Mouse (Mus musculus) kidney, embryonic 16.5 days (tissue): ENCODE measurements around the gene Lta. TPM values are rescaled to one million over a fixed set of nuclear protein-coding genes. Genes with fewer than 3 reads are reported as not detected.

Experiments used
- ATAC-seq: fragments of 200-750 bp; cut with Nextera tagmentation; 2 replicates; pipeline ENCODE4 v1.8.0; 2017; ENCODE audit warnings: moderate TSS enrichment; ENCODE audit not compliant: low FRiP score, low TSS enrichment
- H3K27ac ChIP-seq: fragments of 300-500 bp; sonication (generic); 2 replicates; pipeline ENCODE4 v1.5.1; 2014; ENCODE audit warnings: low read length
- H3K27me3 ChIP-seq: fragments of 300-500 bp; sonication (generic); 2 replicates; pipeline ENCODE4 v1.6.1; 2014; ENCODE audit warnings: low read length, control low read depth, mixed read lengths; ENCODE audit not compliant: insufficient read depth
- H3K36me3 ChIP-seq: fragments of 300-500 bp; sonication (generic); 2 replicates; pipeline ENCODE4 v1.6.1; 2014; ENCODE audit warnings: low read length, control low read depth, mixed read lengths; ENCODE audit not compliant: insufficient read depth
- H3K4me1 ChIP-seq: fragments of 300-500 bp; sonication (generic); 2 replicates; pipeline ENCODE4 v1.6.1; 2014; ENCODE audit warnings: low read length, control low read depth, mixed read lengths; ENCODE audit not compliant: insufficient read depth
- H3K4me2 ChIP-seq: fragments of 300-500 bp; sonication (generic); replicated peaks from 2 replicates; pipeline ENCODE4 v1.6.1; 2014; ENCODE audit warnings: low read depth, low read length
- H3K4me3 ChIP-seq: fragments of 300-500 bp; sonication (generic); 2 replicates; pipeline ENCODE4 v1.5.1; 2014; ENCODE audit warnings: mild to moderate bottlenecking, low read length
- H3K9ac ChIP-seq: fragments of 300-500 bp; sonication (generic); replicated peaks from 2 replicates; pipeline ENCODE4 v1.6.1; 2014; ENCODE audit warnings: low read length
- H3K9me3 ChIP-seq: fragments of 300-500 bp; sonication (generic); 2 replicates; pipeline ENCODE4 v1.6.1; 2016; ENCODE audit warnings: low read length, control low read depth
- WGBS: fragments of 180-500 bp; shearing (Covaris S2); extraction: QIAGEN DNeasy Blood & Tissue Kit; methylation state at CpG from one replicate; pipeline ENCODE4 v1.1.7; 2014; 5-methylcytosine and 5-hydroxymethylcytosine counted together
- polyA plus RNA-seq: library from polyadenylated mRNA; unstranded; fragments of >200 nt; fragmentation: Nextera tagmentation; extraction: Ambion mirVana; gene quantifications from 2 replicates; pipeline ENCODE4 v1.2.1, GENCODE M21; 2015

The Lta gene
- polyA plus RNA-seq, 1 experiment from 2014 or later: not detected

DNA sequence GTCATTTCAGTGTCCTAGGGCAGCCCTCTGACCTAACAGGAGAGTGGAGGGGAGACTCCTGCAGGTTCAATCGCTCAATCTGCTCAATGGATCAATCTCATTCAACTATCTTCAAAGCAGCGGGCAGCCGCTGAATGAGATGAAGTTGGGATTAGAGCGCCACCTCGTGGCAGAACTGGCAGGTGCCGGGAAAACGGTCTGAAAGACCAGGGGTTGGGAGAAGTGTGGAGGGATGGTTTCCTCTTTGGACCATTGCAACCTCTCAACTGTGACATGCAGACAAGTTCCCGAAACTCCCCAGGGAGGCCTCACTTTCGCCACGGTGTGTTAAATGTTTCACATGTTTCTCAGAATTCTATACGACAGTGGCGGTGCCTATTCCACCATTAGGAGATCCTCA is 26.9 kb upstream of the Lta start:
- WGBS: 9% methylated on average over 12 of the region's 12 CpGs

DNA sequence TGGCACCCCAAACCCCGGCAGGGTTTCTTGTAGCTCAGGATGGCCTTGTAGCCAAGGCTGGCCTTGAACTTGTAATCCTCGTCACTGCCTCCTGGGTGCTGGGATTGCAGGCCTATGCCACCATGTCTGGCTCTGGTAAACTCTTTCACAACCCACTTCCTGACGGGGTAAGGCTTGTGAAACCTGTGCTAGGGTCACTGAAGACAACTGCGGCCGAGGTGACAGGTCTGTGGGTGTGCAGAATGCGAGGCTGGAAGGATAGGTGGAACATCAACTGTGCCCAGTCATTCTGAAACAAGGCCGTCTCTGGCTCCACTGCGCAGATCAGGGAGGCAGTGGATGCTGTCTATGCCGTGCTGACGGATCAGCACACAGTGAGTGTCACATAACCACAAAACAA is 25.9 kb upstream of the Lta start:
- no peak overlapping the region for H3K27ac ChIP-seq
- ATAC-seq: no peak
- no peaks in the 10 kb centered on the region for H3K9me3 ChIP-seq
- peaks cover 37% of the 10 kb centered on the region for H3K4me1 ChIP-seq
- H3K27me3 ChIP-seq: no peaks in the 10 kb centered on the region
- no peak overlapping the region for H3K4me2 ChIP-seq
- H3K9ac ChIP-seq: no peak overlapping the region
- WGBS: 90% methylated on average over 10 of the region's 10 CpGs
- no peak overlapping the region for H3K4me3 ChIP-seq
- H3K36me3 ChIP-seq: peaks cover 16% of the 10 kb centered on the region

More for the DNA sequence above, 26.9 kb upstream of the Lta start:
- Histone ChIP-seq H3K36me3 (peaks cover 16% of the 10 kb centered on the region), H3K4me1 (peaks cover 40% of the 10 kb centered on the region), H3K9me3 (no peaks in the 10 kb centered on the region), H3K27me3 (no peaks in the 10 kb centered on the region), H3K9ac (no peak overlapping the region), H3K4me2 (peak overlapping the region; percentile 23; the same call in 1 of the 2 replicates), H3K27ac (peak overlapping the region; percentile 70; the same call in 1 of the 2 replicates), H3K4me3 (no peak overlapping the region)
- ATAC-seq: no peak

DNA sequence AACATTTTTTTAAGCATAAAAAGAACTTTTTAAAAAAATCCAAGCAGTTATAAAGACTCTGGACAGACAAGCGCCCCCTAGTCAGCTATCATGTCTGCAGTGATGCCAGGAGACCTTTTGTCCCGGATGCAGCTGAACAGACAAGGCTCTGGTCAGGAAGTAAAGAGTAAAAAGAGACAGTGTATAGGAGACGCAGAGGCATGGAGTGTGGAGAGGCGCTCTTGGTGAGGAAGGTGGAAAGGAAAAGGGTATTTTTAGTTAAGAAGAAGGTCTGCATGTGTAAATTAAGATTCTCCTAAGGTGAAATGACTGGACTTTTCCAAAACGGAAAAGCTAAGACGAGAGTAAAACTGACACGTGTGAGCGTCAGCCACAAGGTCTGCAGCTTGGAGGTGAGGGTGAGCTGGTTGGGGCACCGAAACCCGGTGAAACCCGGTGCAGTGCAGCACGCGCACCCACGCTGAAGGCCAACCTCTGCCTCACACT is 21.5 kb upstream of the Lta start:
- Histone ChIP-seq H3K9ac (no peak overlapping the region), H3K4me2 (no peak overlapping the region), H3K27me3 (no peaks in the 10 kb centered on the region), H3K27ac (peak overlapping the region; percentile 11; the same call in 1 of the 2 replicates), H3K4me3 (no peak overlapping the region), H3K36me3 (peaks cover 19% of the 10 kb centered on the region), H3K9me3 (no peaks in the 10 kb centered on the region), H3K4me1 (peaks cover 6% of the 10 kb centered on the region; the same call in 1 of the 2 replicates)
- WGBS: 82% methylated on average over 14 of the region's 14 CpGs
- ATAC-seq: no peak

DNA sequence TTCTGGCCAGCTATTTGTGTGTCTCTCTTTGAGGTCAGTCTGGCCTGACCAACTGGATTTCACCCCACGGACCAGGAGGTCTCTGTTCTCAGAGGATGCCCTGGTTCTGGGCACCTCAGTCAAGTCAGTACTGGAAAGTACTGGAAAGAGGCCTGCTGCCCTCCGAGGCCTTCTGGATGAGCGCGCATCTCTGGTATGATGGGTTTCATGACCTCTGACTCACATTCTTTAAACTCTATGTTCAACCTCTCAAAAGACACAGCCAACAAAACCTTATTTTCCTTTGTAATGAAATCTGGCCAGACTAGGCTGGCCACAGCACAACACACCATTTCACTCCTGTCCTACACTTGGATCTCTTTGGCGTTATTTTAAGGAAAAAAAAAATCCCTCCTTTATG is 20.3 kb upstream of the Lta start:
- 91% methylated on average over 5 of the region's 5 CpGs for WGBS
- H3K36me3 ChIP-seq: peaks cover 19% of the 10 kb centered on the region

DNA sequence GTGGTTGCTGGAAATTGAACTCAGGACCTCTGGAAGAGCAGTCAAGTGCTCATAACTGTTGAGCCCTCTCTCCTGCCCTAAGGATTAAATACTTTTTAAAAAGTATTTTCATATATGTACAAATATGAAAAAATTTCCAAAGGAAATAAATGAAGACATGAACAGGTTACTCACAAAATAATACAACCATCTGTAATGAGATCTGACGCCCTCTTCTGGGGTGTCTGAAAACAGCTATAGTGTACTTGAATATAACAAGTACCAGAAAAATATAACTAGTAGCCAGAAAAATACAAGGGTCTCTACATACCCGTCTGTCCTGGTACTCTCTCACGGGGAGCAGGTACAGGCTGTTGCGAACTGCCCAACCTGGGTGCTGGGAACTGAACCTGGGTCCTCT is 19.5 kb upstream of the Lta start:
- ATAC-seq: no peak
- whole genome bisulfite sequencing: 89% methylated on average over 4 of the region's 4 CpGs
- Histone ChIP-seq H3K4me3 (no peak overlapping the region), H3K27me3 (no peaks in the 10 kb centered on the region), H3K9ac (no peak overlapping the region), H3K36me3 (peaks cover 22% of the 10 kb centered on the region), H3K27ac (no peak overlapping the region), H3K9me3 (no peaks in the 10 kb centered on the region), H3K4me2 (no peak overlapping the region), H3K4me1 (peaks cover 9% of the 10 kb centered on the region)

More for the DNA sequence above, 20.3 kb upstream of the Lta start:
- no peak overlapping the region for H3K9ac ChIP-seq
- H3K27me3 ChIP-seq: no peaks in the 10 kb centered on the region
- H3K4me1 ChIP-seq: 0 out of 2 replicates have a peak, but pooled peaks cover 5% of the 10 kb centered on the region
- no peak overlapping the region for H3K4me2 ChIP-seq
- H3K9me3 ChIP-seq: no peaks in the 10 kb centered on the region
- no peak overlapping the region for H3K27ac ChIP-seq
- no peak for ATAC-seq
- H3K4me3 ChIP-seq: no peak overlapping the region

DNA sequence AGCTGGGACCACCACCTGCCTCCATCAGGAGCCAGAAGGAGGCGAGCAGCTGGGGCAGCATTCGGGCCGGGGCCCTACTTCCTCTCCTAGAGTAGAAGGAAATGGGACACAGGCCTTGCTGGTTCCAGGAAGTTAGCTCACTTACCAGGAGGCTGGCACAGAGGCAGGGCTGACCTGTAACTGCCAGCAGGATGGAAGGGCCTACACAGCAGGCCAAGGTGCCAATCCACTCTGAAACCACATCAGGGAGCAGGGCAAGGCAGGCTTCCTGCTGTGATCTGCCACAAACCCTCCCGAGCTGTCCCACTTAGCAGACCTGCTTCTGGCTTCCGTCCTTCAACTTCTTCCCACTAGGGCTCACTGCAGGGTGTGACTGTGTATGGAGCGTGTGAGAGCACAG is 17.1 kb upstream of the Lta start:
- 67% methylated on average over 6 of the region's 6 CpGs for WGBS
- Histone ChIP-seq H3K4me1 (peaks cover 9% of the 10 kb centered on the region), H3K9ac (no peak overlapping the region), H3K4me2 (no peak overlapping the region), H3K27me3 (no peaks in the 10 kb centered on the region), H3K36me3 (peaks cover 15% of the 10 kb centered on the region), H3K4me3 (no peak overlapping the region), H3K9me3 (no peaks in the 10 kb centered on the region), H3K27ac (no peak overlapping the region)
- no peak for ATAC-seq

DNA sequence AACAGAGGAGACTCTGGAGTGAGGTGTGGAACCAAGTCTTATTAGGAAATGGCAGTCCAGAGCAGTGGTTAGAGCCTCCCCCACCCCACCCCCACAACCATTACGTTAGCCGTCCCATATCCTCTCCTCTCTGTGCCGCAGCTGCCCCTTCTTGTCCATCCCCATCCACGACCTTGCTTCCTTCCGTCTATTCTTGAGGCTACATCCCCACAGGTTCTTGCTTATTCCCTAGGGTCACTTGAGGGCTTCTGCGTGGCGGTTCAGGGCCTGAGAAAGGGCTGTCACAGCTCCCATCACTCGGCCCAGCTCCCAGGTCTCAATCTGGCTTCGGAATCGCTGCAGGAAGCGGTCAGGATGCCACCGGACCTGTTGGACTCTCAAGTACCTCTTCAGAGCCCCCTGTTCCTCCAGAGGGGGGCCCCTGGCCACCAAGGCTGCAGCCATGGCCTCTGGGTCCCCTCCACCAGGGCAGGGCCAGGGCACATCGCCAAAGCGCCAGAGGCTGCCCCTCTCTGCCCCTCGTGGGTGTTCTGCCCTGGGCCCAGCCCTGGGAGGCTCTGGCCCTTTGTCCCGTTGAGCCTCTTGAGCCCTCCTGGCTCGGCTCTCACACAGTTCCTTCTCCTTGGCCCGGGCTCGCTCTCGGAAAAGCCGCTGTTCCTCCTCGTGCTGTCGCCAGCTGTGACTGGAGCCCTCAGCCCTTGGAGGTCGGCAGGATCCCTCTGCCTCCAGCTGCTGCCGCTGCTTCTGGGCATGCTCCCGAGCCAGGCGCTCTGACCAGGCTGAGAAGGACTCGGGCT is 15.2 kb upstream of the Lta start, which contains the start of gene Gm16181:
Gene Gm16181, plus strand, starts transcription at position 679 of the 797 bp plus-strand sequence.
- H3K27ac ChIP-seq: peak within 1 kb of the TSS; percentile 56
- no peak; the same call in 1 of the 2 replicates for ATAC-seq
- 68% methylated on average over 28 of the region's 28 CpGs for WGBS
- H3K4me2 ChIP-seq: no peak within 1 kb of the TSS
- H3K4me1 ChIP-seq: peaks cover 9% of the 10 kb centered on the region
- no peaks in the 10 kb centered on the region for H3K9me3 ChIP-seq
- no peak within 1 kb of the TSS for H3K4me3 ChIP-seq
- peak within 1 kb of the TSS; percentile 17; the same call in 1 of the 2 replicates for H3K9ac ChIP-seq
- H3K36me3 ChIP-seq: peaks cover 15% of the 10 kb centered on the region
- no peaks in the 10 kb centered on the region for H3K27me3 ChIP-seq

DNA sequence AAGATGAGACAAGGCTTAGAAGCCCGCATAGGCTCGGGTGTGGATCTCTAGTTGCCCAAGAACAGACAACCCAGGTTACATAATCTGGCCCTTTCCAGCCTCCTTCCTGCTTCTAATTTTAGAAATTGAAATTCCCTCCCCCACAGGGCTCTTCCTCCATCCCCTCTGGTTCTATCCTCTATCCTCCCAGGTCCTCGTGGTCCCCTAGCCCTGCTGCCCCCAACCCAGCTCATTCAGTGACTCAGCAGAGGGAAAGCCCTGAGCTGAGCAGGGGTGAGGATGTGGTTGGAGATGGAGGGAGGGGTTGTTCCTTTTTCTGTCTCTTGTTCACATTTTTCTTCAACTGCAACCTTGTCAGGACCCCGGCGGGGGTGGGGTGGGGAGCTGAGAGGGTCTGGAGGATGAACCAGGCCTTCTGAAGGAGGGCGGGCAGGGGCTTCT is 14.5 kb upstream of the Lta start:
- H3K9me3 ChIP-seq: no peaks in the 10 kb centered on the region
- H3K27me3 ChIP-seq: no peaks in the 10 kb centered on the region
- H3K4me2 ChIP-seq: no peak overlapping the region
- H3K27ac ChIP-seq: peak overlapping the region; percentile 22; the same call in 1 of the 2 replicates
- H3K36me3 ChIP-seq: peaks cover 12% of the 10 kb centered on the region; the same call in 1 of the 2 replicates
- ATAC-seq: no peak
- H3K9ac ChIP-seq: no peak overlapping the region
- H3K4me1 ChIP-seq: peaks cover 10% of the 10 kb centered on the region
- no peak overlapping the region for H3K4me3 ChIP-seq
- 68% methylated on average over 6 of the region's 6 CpGs for WGBS

DNA sequence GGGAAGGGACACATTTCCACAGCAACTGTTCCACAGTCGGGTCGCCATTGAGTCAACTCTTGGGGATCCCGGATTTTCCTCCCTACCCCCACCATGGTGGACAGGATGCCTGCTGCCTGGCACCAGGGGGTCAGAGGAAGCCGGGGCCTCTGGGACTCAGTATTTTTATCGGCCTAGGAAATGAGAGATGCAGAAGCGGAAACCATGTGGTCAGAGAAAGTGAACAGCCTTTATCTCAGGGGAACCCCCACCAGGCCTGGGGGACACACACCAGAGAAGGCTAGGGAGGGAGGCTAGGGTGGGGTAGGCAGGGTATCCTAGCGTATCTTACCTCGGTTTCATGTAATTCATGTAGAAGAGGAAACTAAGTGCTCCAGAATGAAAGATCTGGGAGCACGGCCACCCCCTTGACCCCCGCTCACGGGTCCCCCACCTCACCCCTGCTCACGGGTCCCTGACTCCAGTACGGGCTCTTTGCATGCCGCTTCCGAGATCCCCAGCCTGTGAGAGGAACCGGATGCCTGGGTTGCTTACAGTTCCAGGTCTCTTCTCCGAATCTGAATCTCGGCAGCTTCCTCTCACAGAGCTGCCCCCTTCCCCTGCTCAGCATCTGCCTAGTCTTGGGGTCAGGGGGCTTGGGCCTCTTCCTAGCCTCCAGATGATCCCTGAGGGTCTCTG is 13.5 kb upstream of the Lta start:
- Histone ChIP-seq H3K9me3 (no peaks in the 10 kb centered on the region), H3K27me3 (no peaks in the 10 kb centered on the region), H3K4me3 (no peak overlapping the region), H3K4me2 (no peak overlapping the region), H3K27ac (peak overlapping the region; percentile 81), H3K4me1 (peaks cover 13% of the 10 kb centered on the region), H3K9ac (no peak overlapping the region), H3K36me3 (peaks cover 12% of the 10 kb centered on the region; the same call in 1 of the 2 replicates)
- peak; percentile 43; the same call in 1 of the 2 replicates for ATAC-seq
- 66% methylated on average over 18 of the region's 18 CpGs for WGBS
